In the genomic region with DNA sequence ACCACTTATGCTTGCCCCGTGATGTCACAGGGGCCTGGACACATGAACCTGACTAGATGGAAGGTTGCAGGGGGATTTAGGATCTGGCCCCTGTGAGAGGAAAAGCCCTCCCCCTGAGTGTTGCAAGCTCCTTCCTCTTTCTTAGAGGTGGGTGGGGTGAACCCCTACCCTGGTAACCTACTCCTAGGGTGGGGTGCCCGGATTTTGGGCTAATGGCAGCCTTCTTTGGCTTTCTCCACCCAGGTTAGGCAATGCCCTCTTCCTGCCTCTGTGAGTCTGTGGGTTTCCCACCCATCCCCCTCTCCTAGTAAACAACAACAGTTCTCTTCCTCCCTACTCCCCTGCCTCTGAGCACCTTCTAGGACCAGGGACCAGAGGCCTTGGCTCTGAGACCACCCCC, we compare ENCODE assay signal across 9 mouse cellular contexts. TPM values are rescaled to one million over a fixed set of nuclear protein-coding genes. Genes with fewer than 3 reads are reported as not detected.
DNase-seq lines count a peak whose midpoint lies in the region; ATAC-seq and TF ChIP-seq lines count a peak whose summit lies in the region.
"Had no signal": no experiment of that assay in that cellular context is flagged by ENCODE, and none has a peak within 500 bp of the region (broad histone marks: within the 10 kb centered on the region; RNA-seq: fewer than 3 reads in every experiment).

No protein-coding gene starts in this region.

- intact Hi-C loops in heart, postnatal 25 days (cut with DNase I), result no loop called here

- H3K9ac ChIP-seq in heart, postnatal 0 days (replicated peaks; ENCODE audit: low read depth, low read length), result no peak overlapping the region
- no peak overlapping the region for H3K9ac ChIP-seq in ES-E14 (ENCODE audit: insufficient read depth, low read depth, low read length, poor library complexity, severe bottlenecking)
- H3K9ac ChIP-seq: embryonic facial prominence, embryonic 13.5 days had no signal

- 0 out of 2 replicates have a peak overlapping the region, but pooled peaks have one; percentile 94 for H3K27ac ChIP-seq in heart, postnatal 0 days (ENCODE audit: low read depth)
- H3K27ac ChIP-seq in ES-E14 (ENCODE audit: insufficient read depth, low read depth, low read length, poor library complexity, severe bottlenecking), result peak overlapping the region; percentile 89
- H3K27ac ChIP-seq: embryonic facial prominence, embryonic 13.5 days had no signal

- DNase-seq in heart, postnatal 0 days (ENCODE audit: low spot score), result no peak
- DNase-seq in heart, postnatal 25 days (ENCODE audit: low spot score), result no peak
- DNase-seq in 416B (ENCODE audit: low read depth) (peak; percentile 77), ES-E14 (ENCODE audit: low read depth, low spot score) (no peak)
- DNase-seq in lung, postnatal 10 days, result peak; percentile 44
- DNase-seq in cerebellum, postnatal 25 days, result no peak
- no peak for DNase-seq in cerebellum, adult 11 months
- no peak for DNase-seq in cerebellum, adult 18-20 months

- no peak overlapping the region for H3K4me2 ChIP-seq in heart, postnatal 0 days (ENCODE audit: low read depth, low read length)
- H3K4me2 ChIP-seq: embryonic facial prominence, embryonic 13.5 days had no signal

- peaks cover 11% of the 10 kb centered on the region for H3K36me3 ChIP-seq in heart, postnatal 0 days (replicated peaks; ENCODE audit: control insufficient read depth, insufficient read depth, low read length)
- peaks cover 7% of the 10 kb centered on the region; the same call in 1 of the 2 replicates for H3K36me3 ChIP-seq in ES-E14 (ENCODE audit: control insufficient read depth, insufficient read depth, low read length, poor library complexity, severe bottlenecking)

- H3K4me3 ChIP-seq in heart, postnatal 0 days (ENCODE audit: low read depth, low read length), result no peak overlapping the region
- H3K4me3 ChIP-seq in ES-E14 (ENCODE audit: insufficient read depth in 1 of 2, low read depth in 1 of 2, low read length in 2 of 2, poor library complexity in 1 of 2, severe bottlenecking in 1 of 2), result no peak overlapping the region
- H3K4me3 ChIP-seq: embryonic facial prominence, embryonic 13.5 days had no signal

- H3K4me1 ChIP-seq in heart, postnatal 0 days (ENCODE audit: control insufficient read depth, insufficient read depth), result peaks cover 79% of the 10 kb centered on the region
- peaks cover 6 to 42% of the 10 kb centered on the region in 2 experiments; a peak in 3 of 4 replicates for H3K4me1 ChIP-seq in ES-E14 (ENCODE audit: control insufficient read depth in 2 of 2, insufficient read depth in 2 of 2, low read length in 2 of 2, poor library complexity in 1 of 2)

- WGBS in heart, postnatal 0 days, result 52% methylated on average over 2 of the region's 2 CpGs

- TF ChIP-seq EP300 in heart, postnatal 0 days (IDR thresholded peaks at IDR 0.05; ENCODE audit: low read depth), result no peak

- no peak for ATAC-seq in heart, postnatal 0 days (ENCODE audit: insufficient read depth, low read depth)

- H3K9me3 ChIP-seq in heart, postnatal 0 days (replicated peaks; ENCODE audit: control insufficient read depth, low read length), result no peaks in the 10 kb centered on the region
- H3K9me3 ChIP-seq in ES-E14 (ENCODE audit: control insufficient read depth, insufficient read depth, low read depth, low read length), result no peaks in the 10 kb centered on the region
- H3K9me3 ChIP-seq: embryonic facial prominence, embryonic 13.5 days had no signal

- TF ChIP-seq CTCF in heart, postnatal 0 days (IDR thresholded peaks at IDR 0.05; ENCODE audit: low read depth), result no peak

- in situ Hi-C loops in ES-E14 (cut with MboI; ENCODE audit: low sequenced_read_pairs in 2 of 2, unreplicated experiment in 2 of 2), result no loop called here

- no peaks in the 10 kb centered on the region for H3K27me3 ChIP-seq in heart, postnatal 0 days (ENCODE audit: control insufficient read depth, insufficient read depth, low read length)
- H3K27me3 ChIP-seq: embryonic facial prominence, embryonic 13.5 days had no signal

TF ChIP-seq in ES-E14, 5 proteins besides CTCF, POLR2A, EP300 and RAD21:
- TF ChIP-seq ZNF384 (IDR thresholded peaks at IDR 0.05; ENCODE audit: low read depth, low read length) (no peak), ZC3H11A (IDR thresholded peaks at IDR 0.05; ENCODE audit: borderline replicate concordance, low read depth, low read length) (no peak), HCFC1 (IDR thresholded peaks at IDR 0.05; ENCODE audit: borderline replicate concordance, insufficient read depth, low read length) (no peak), MAFK (IDR thresholded peaks at IDR 0.05; ENCODE audit: insufficient read depth, low read depth, low read length) (no peak), CHD2 (IDR thresholded peaks at IDR 0.05; ENCODE audit: low read depth, low read length) (no peak)

RNA-seq across cellular contexts. Expression of gene Rara, which starts 25.1 kb away (rescaled TPM):
- total RNA-seq in heart, postnatal 0 days (2014; rRNA removed; ENCODE audit: low replicate concordance), result 24.0 and 36.2 TPM in 2 replicates
- polyA plus RNA-seq in heart, postnatal 0 days (2015; fragmentation: Nextera tagmentation; extraction: Ambion mirVana), result 14.7 and 15.8 TPM in 2 replicates
- 10 to 100 TPM; 11.8 TPM for total RNA-seq in heart, postnatal 25 days (2021)
- 25.8 and 30.1 TPM in 2 replicates for total RNA-seq in ES-E14 (2012; rRNA removed)

RNA-seq across cellular contexts. Expression of gene Gjd3, which starts 30.1 kb away (rescaled TPM):
- total RNA-seq in heart, postnatal 0 days (2014; rRNA removed; ENCODE audit: low replicate concordance), result 4.2 and 14.7 TPM in 2 replicates
- 5.8 and 6.3 TPM in 2 replicates for polyA plus RNA-seq in heart, postnatal 0 days (2015; fragmentation: Nextera tagmentation; extraction: Ambion mirVana)
- total RNA-seq in heart, postnatal 25 days (2021), result 1 to 10 TPM in 1 of 2 experiments, under 1 TPM in 1; 0.52 to 1.1 TPM
- 0.27 and 1.7 TPM in 2 replicates for total RNA-seq in ES-E14 (2012; rRNA removed)

RNA-seq across cellular contexts. Expression of gene Cdc6, which starts 45.1 kb away (rescaled TPM):
- 1.4 and 2.2 TPM in 2 replicates for total RNA-seq in heart, postnatal 0 days (2014; rRNA removed; ENCODE audit: low replicate concordance)
- 4.2 and 4.5 TPM in 2 replicates for polyA plus RNA-seq in heart, postnatal 0 days (2015; fragmentation: Nextera tagmentation; extraction: Ambion mirVana)
- under 1 TPM; 0.28 to 0.52 TPM for total RNA-seq in heart, postnatal 25 days (2021)
- total RNA-seq in ES-E14 (2012; rRNA removed), result 32.7 and 51.3 TPM in 2 replicates

Comparison
In these comparisons a context has a peak if more than half of its experiments do, and no peak if none do; other contexts are left out.
1. DNase-seq: peak in 416B (single experiment) and lung, postnatal 10 days (single experiment); none in heart, postnatal 0 days (single experiment), heart, postnatal 25 days (single experiment), ES-E14 (single experiment), cerebellum, postnatal 25 days (0 of 2), cerebellum, adult 11 months (single experiment) and cerebellum, adult 18-20 months (0 of 2).
2. RNA of gene Cdc6, which starts 45.1 kb away (total RNA-seq): 32.7 to 51.3 TPM in ES-E14; 1.4 to 2.2 TPM in heart, postnatal 0 days and 0.28 to 0.52 TPM in heart, postnatal 25 days; every median in the first group is over 10 times any median in the second.